In genomic region chr16:94094251-94095108, GRCm38 (mm10) we compare ENCODE assay signal across 15 mouse cellular contexts. TPM values are rescaled to one million over a fixed set of nuclear protein-coding genes. Genes with fewer than 3 reads are reported as not detected.
A peak's percentile ranks its signal among the peaks of the same experiment; 100 is the strongest.
DNase-seq lines count a peak whose midpoint lies in the region; ATAC-seq lines count a peak whose summit lies in the region.
"Had no signal": no experiment of that assay in that cellular context is flagged by ENCODE, and none has a peak within 500 bp of the region (broad histone marks: within the 10 kb centered on the region; RNA-seq: fewer than 3 reads in every experiment).

No protein-coding gene starts in this region.

- H3K9me3 ChIP-seq in forebrain, embryonic 11.5 days (ENCODE audit: control insufficient read depth, low read length), result no peaks in the 10 kb centered on the region
- H3K9me3 ChIP-seq in forebrain, embryonic 13.5 days (replicated peaks), result no peaks in the 10 kb centered on the region
- H3K9me3 ChIP-seq in kidney, embryonic 15.5 days (replicated peaks), result no peaks in the 10 kb centered on the region
- H3K9me3 ChIP-seq in limb, embryonic 12.5 days, result no peaks in the 10 kb centered on the region
- H3K9me3 ChIP-seq: embryonic facial prominence, embryonic 13.5 days; neural tube, embryonic 13.5 days had no signal

- peaks cover 84% of the 10 kb centered on the region for H3K27me3 ChIP-seq in forebrain, embryonic 11.5 days (ENCODE audit: control insufficient read depth, insufficient read depth, low read length)
- H3K27me3 ChIP-seq in forebrain, embryonic 13.5 days, result peaks cover 96% of the 10 kb centered on the region
- peaks cover 95% of the 10 kb centered on the region for H3K27me3 ChIP-seq in kidney, embryonic 15.5 days
- peaks cover 91% of the 10 kb centered on the region for H3K27me3 ChIP-seq in limb, embryonic 12.5 days

- no peak overlapping the region for H3K27ac ChIP-seq in forebrain, embryonic 11.5 days (ENCODE audit: low read depth, low read length)
- no peak overlapping the region for H3K27ac ChIP-seq in forebrain, embryonic 13.5 days
- no peak overlapping the region for H3K27ac ChIP-seq in kidney, embryonic 15.5 days
- H3K27ac ChIP-seq in limb, embryonic 12.5 days, result no peak overlapping the region
- H3K27ac ChIP-seq: embryonic facial prominence, embryonic 13.5 days; liver, embryonic 14.5 days; macrophage; neural tube, embryonic 13.5 days had no signal

- no peak for ATAC-seq in forebrain, embryonic 11.5 days (replicated peaks; ENCODE audit: low FRiP score)
- ATAC-seq in forebrain, embryonic 13.5 days, result no peak
- ATAC-seq in kidney, embryonic 15.5 days (replicated peaks; ENCODE audit: low FRiP score), result 0 out of 2 replicates have a peak, but pooled peaks have one; percentile 20
- no peak for ATAC-seq in limb, embryonic 12.5 days (ENCODE audit: insufficient number of reproducible peaks, insufficient read depth, low FRiP score, low TSS enrichment, low read depth)
- ATAC-seq: Patski had no signal

- H3K36me3 ChIP-seq in forebrain, embryonic 11.5 days (ENCODE audit: control insufficient read depth, insufficient read depth, low read length), result no peaks in the 10 kb centered on the region
- no peaks in the 10 kb centered on the region for H3K36me3 ChIP-seq in forebrain, embryonic 13.5 days (ENCODE audit: poor library complexity, severe bottlenecking)
- no peaks in the 10 kb centered on the region for H3K36me3 ChIP-seq in kidney, embryonic 15.5 days
- no peaks in the 10 kb centered on the region for H3K36me3 ChIP-seq in limb, embryonic 12.5 days
- H3K36me3 ChIP-seq: embryonic facial prominence, embryonic 13.5 days; neural tube, embryonic 13.5 days had no signal

- DNase-seq in forebrain, embryonic 11.5 days (ENCODE audit: low spot score), result peak; percentile 59
- DNase-seq in kidney, adult 11 months, result no peak
- DNase-seq in T-cell, adult 2 months (ENCODE audit: low spot score), result peak; percentile 19
- DNase-seq in right cerebral cortex, adult 18-20 months, result no peak
- DNase-seq in ovary, postnatal 14 days (ENCODE audit: low spot score), result no peak
- DNase-seq: adrenal gland, postnatal 25 days; cerebellum, adult 11-12 months had no signal

- H3K4me2 ChIP-seq in forebrain, embryonic 11.5 days (ENCODE audit: low read depth, low read length, severe bottlenecking), result no peak overlapping the region
- H3K4me2 ChIP-seq in forebrain, embryonic 13.5 days, result no peak overlapping the region
- peak overlapping the region; percentile 19; the same call in 1 of the 2 replicates for H3K4me2 ChIP-seq in kidney, embryonic 15.5 days
- peak overlapping the region; percentile 26 for H3K4me2 ChIP-seq in limb, embryonic 12.5 days
- H3K4me2 ChIP-seq: embryonic facial prominence, embryonic 13.5 days; neural tube, embryonic 13.5 days had no signal

- H3K4me1 ChIP-seq in forebrain, embryonic 11.5 days (replicated peaks; ENCODE audit: control insufficient read depth, insufficient read depth, low read length), result peaks cover 2% of the 10 kb centered on the region
- peaks cover 7% of the 10 kb centered on the region; the same call in 1 of the 2 replicates for H3K4me1 ChIP-seq in forebrain, embryonic 13.5 days
- H3K4me1 ChIP-seq in kidney, embryonic 15.5 days, result peaks cover 39% of the 10 kb centered on the region
- peaks cover 28% of the 10 kb centered on the region for H3K4me1 ChIP-seq in limb, embryonic 12.5 days (replicated peaks)

- H3K4me3 ChIP-seq in forebrain, embryonic 11.5 days (ENCODE audit: low read depth, low read length), result no peak overlapping the region
- H3K4me3 ChIP-seq in forebrain, embryonic 13.5 days, result no peak overlapping the region
- no peak overlapping the region; the same call in 1 of the 2 replicates for H3K4me3 ChIP-seq in kidney, embryonic 15.5 days (replicated peaks)
- H3K4me3 ChIP-seq in limb, embryonic 12.5 days (replicated peaks), result no peak overlapping the region; the same call in none of the 2 replicates
- H3K4me3 ChIP-seq: embryonic facial prominence, embryonic 13.5 days; neural tube, embryonic 13.5 days had no signal

- under 1% methylated on average over 48 of the region's 48 CpGs for WGBS in forebrain, embryonic 11.5 days
- WGBS in forebrain, embryonic 13.5 days, result under 1% methylated on average over 47 of the region's 48 CpGs
- WGBS in kidney, embryonic 15.5 days, result 1% methylated on average over 48 of the region's 48 CpGs
- WGBS in limb, embryonic 12.5 days, result 1% methylated on average over 48 of the region's 48 CpGs

- H3K9ac ChIP-seq in forebrain, embryonic 11.5 days (ENCODE audit: low read length), result no peak overlapping the region
- H3K9ac ChIP-seq in forebrain, embryonic 13.5 days, result no peak overlapping the region
- H3K9ac ChIP-seq in kidney, embryonic 15.5 days, result no peak overlapping the region
- no peak overlapping the region for H3K9ac ChIP-seq in limb, embryonic 12.5 days (replicated peaks)
- H3K9ac ChIP-seq: embryonic facial prominence, embryonic 13.5 days; liver, embryonic 14.5 days; neural tube, embryonic 13.5 days had no signal

RNA-seq across cellular contexts. Expression of gene Sim2, which starts 9.7 kb away (rescaled TPM):
- 1.2 and 1.3 TPM in 2 replicates for polyA plus RNA-seq in forebrain, embryonic 11.5 days (2014; fragmentation: Nextera tagmentation; extraction: Ambion mirVana)
- polyA plus RNA-seq in forebrain, embryonic 13.5 days (2015; fragmentation: Nextera tagmentation; extraction: Ambion mirVana), result 0.12 and 0.35 TPM in 2 replicates
- 2.1 and 2.5 TPM in 2 replicates for polyA plus RNA-seq in kidney, embryonic 15.5 days (2015; fragmentation: Nextera tagmentation; extraction: Ambion mirVana)
- polyA plus RNA-seq in limb, embryonic 12.5 days (2016; fragmentation: Nextera tagmentation; extraction: Ambion mirVana), result 2.0 and 2.3 TPM in 2 replicates
- polyA plus RNA-seq: macrophage had no signal

Comparison
In these comparisons a context has a peak if more than half of its experiments do, and no peak if none do; other contexts are left out.
1. DNase-seq: peak in forebrain, embryonic 11.5 days (single experiment) and T-cell, adult 2 months (single experiment); none in kidney, adult 11 months (single experiment), right cerebral cortex, adult 18-20 months (single experiment) and ovary, postnatal 14 days (single experiment).
2. H3K4me2 ChIP-seq: peak in kidney, embryonic 15.5 days (single experiment) and limb, embryonic 12.5 days (single experiment); none in forebrain, embryonic 11.5 days (single experiment) and forebrain, embryonic 13.5 days (single experiment).